Mouse (Mus musculus) CH12.LX (cell line): ENCODE results near the gene Urad.

Source experiments
- CHD1 ChIP-seq: IDR thresholded peaks from 2 replicates; pipeline ENCODE4 v1.6.1; 2012; ENCODE audit warnings: low read depth, low read length, improper control_type of control experiment, inconsistent platforms
- CTCF ChIP-seq, 2 experiments: IDR thresholded peaks in 1 of 2; conservative IDR thresholded peaks in 1 of 2; 2 replicates each; pipeline ENCODE4 v1.5.1; 2011 to 2012; ENCODE audit warnings: low read depth in 2 of 2, low read length in 2 of 2, improper control_type of control experiment in 1 of 2, inconsistent platforms in 1 of 2, mild to moderate bottlenecking in 1 of 2, moderate library complexity in 1 of 2
- E2F4 ChIP-seq: IDR thresholded peaks from 2 replicates; pipeline ENCODE4 v1.6.1; 2011; ENCODE audit warnings: low read depth, low read length, improper control_type of control experiment; ENCODE audit not compliant: insufficient replicate concordance
- EP300 ChIP-seq: IDR thresholded peaks from 2 replicates; pipeline ENCODE4 v1.6.1; 2011; ENCODE audit warnings: low read length, improper control_type of control experiment
- GABPA ChIP-seq: IDR thresholded peaks from 2 replicates; pipeline ENCODE4 v1.6.1; 2012; ENCODE audit warnings: low read depth, low read length, improper control_type of control experiment, inconsistent platforms; ENCODE audit not compliant: insufficient replicate concordance
- JUN ChIP-seq: IDR thresholded peaks from 2 replicates; pipeline ENCODE4 v1.6.1; 2011; ENCODE audit warnings: low read depth, mild to moderate bottlenecking, low read length, improper control_type of control experiment, moderate library complexity; ENCODE audit not compliant: insufficient read depth
- MXI1 ChIP-seq: IDR thresholded peaks from 2 replicates; pipeline ENCODE4 v1.6.1; 2011; ENCODE audit warnings: mild to moderate bottlenecking, low read depth, low read length, improper control_type of control experiment
- NELFE ChIP-seq: IDR thresholded peaks from 2 replicates; pipeline ENCODE4 v1.6.1; 2011; ENCODE audit warnings: low read depth, low read length, improper control_type of control experiment
- NRF1 ChIP-seq: IDR thresholded peaks from 2 replicates; pipeline ENCODE4 v1.6.1; 2014; ENCODE audit warnings: low read depth, mild to moderate bottlenecking, inconsistent platforms, low read length, improper control_type of control experiment, moderate library complexity
- POLR2A ChIP-seq: IDR thresholded peaks from 2 replicates; pipeline ENCODE4 v1.6.1; 2011; ENCODE audit warnings: low read depth, mild to moderate bottlenecking, improper control_type of control experiment, low read length
- USF1 ChIP-seq: IDR thresholded peaks from 2 replicates; pipeline ENCODE4 v1.6.1; 2014; ENCODE audit warnings: low read depth, mild to moderate bottlenecking, inconsistent platforms, low read length, improper control_type of control experiment
- USF2 ChIP-seq: conservative IDR thresholded peaks from 2 replicates; pipeline ENCODE4 v1.6.1; 2011; ENCODE audit warnings: low read depth, low read length, improper control_type of control experiment

DNA sequence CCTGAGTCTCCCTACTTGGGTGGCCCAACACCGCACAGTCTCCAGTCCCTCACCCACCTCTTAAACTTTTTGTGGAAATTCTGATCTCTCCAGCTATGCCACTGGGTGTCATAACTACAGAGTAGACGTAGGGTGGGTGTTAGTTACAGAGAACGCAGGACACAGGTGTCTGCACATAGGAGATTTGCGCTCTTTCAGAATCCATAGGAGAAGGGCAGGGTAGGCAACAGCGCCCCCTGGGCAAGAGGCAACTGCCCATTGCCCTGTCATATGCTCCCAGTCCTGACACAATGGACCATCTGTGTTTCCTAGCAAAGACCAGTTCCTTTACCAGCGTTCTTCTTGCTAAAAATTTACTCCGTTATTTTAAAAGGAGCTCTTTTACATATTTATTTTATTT lies 4.2 kb downstream of the Urad start:
- TF ChIP-seq E2F4 (no peak), USF2 (no peak), NELFE (no peak), JUN (no peak), CTCF (conservative IDR thresholded peaks at IDR 0.05 in 1 of 2, IDR thresholded peaks at IDR 0.05 in 1 of 2; ENCODE audit: low read depth in 2 of 2, low read length in 2 of 2) (peak; percentile 43 to 56; a peak in 3 of 4 replicates), CHD1 (no peak), POLR2A (no peak), EP300 (no peak), USF1 (no peak), GABPA (no peak), NRF1 (no peak), MXI1 (no peak)
